Mouse (Mus musculus): ENCODE results near the gene Cfap97d1. TPM values are rescaled to one million over a fixed set of nuclear protein-coding genes. Genes with fewer than 3 reads are reported as not detected.
"Not testable (repeated sequence)": the region's sequence is repeated elsewhere in the genome, so short reads cannot be mapped to it uniquely, and the experiment has no call there.

The Cfap97d1 gene
- polyA plus RNA-seq, 1 experiment from 2014 or later, result not detected

- ATAC-seq (replicated peaks; ENCODE audit: low FRiP score, low read depth) (no peak), DNase-seq (ENCODE audit: low spot score) (no peak)
- TF ChIP-seq CTCF (IDR thresholded peaks at IDR 0.05; ENCODE audit: low read depth), result no peak
- Histone ChIP-seq H3K27me3 (ENCODE audit: insufficient read depth, low read length) (no peaks in the 10 kb centered on the region), H3K9ac (ENCODE audit: low read depth, low read length) (no peak overlapping the region), H3K27ac (no peak overlapping the region), H3K4me3 (replicated peaks; ENCODE audit: low read depth, low read length) (no peak overlapping the region), H3K9me3 (replicated peaks; ENCODE audit: low read length) (no peaks in the 10 kb centered on the region), H3K36me3 (ENCODE audit: insufficient read depth, low read length) (peaks cover 22% of the 10 kb centered on the region), H3K4me2 (ENCODE audit: low read length) (no peak overlapping the region), H3K4me1 (replicated peaks; ENCODE audit: insufficient read depth, low read length) (peaks cover 23% of the 10 kb centered on the region)
- WGBS, result 94% methylated on average over 5 of the region's 5 CpGs
These were observed 4.9 kb upstream of the Cfap97d1 start for GRCm38 (mm10) chr11:101979140-101979539.

- Histone ChIP-seq H3K36me3 (ENCODE audit: insufficient read depth, low read length) (peaks cover 16% of the 10 kb centered on the region; the same call in 1 of the 2 replicates), H3K9me3 (replicated peaks; ENCODE audit: low read length) (no peaks in the 10 kb centered on the region), H3K4me1 (replicated peaks; ENCODE audit: insufficient read depth, low read length) (peaks cover 23% of the 10 kb centered on the region), H3K4me3 (replicated peaks; ENCODE audit: low read depth, low read length) (no peak overlapping the region), H3K9ac (ENCODE audit: low read depth, low read length) (0 out of 2 replicates have a peak overlapping the region, but pooled peaks have one; percentile 19), H3K27me3 (ENCODE audit: insufficient read depth, low read length) (no peaks in the 10 kb centered on the region), H3K27ac (no peak overlapping the region), H3K4me2 (ENCODE audit: low read length) (no peak overlapping the region)
- no peak for DNase-seq (ENCODE audit: low spot score)
- no peak for ATAC-seq (replicated peaks; ENCODE audit: low FRiP score, low read depth)
- 80% methylated on average over 9 of the region's 9 CpGs for WGBS
- no peak for TF ChIP-seq CTCF (IDR thresholded peaks at IDR 0.05; ENCODE audit: low read depth)
These were observed 3.4 kb upstream of the Cfap97d1 start for GRCm38 (mm10) chr11:101980603-101981157.

- 58% methylated on average over 12 of the region's 12 CpGs for WGBS
- no peak for DNase-seq (ENCODE audit: low spot score)
- Histone ChIP-seq H3K9me3 (replicated peaks; ENCODE audit: low read length) (no peaks in the 10 kb centered on the region), H3K4me1 (replicated peaks; ENCODE audit: insufficient read depth, low read length) (peaks cover 25% of the 10 kb centered on the region), H3K36me3 (ENCODE audit: insufficient read depth, low read length) (peaks cover 14% of the 10 kb centered on the region; the same call in 1 of the 2 replicates), H3K4me2 (ENCODE audit: low read length) (peak overlapping the region; percentile 95; the same call in 1 of the 2 replicates), H3K27ac (0 out of 2 replicates have a peak overlapping the region, but pooled peaks have one; percentile 79), H3K9ac (ENCODE audit: low read depth, low read length) (no peak overlapping the region), H3K4me3 (replicated peaks; ENCODE audit: low read depth, low read length) (no peak overlapping the region), H3K27me3 (ENCODE audit: insufficient read depth, low read length) (no peaks in the 10 kb centered on the region)
- ATAC-seq (replicated peaks; ENCODE audit: low FRiP score, low read depth), result no peak
- no peak for TF ChIP-seq CTCF (IDR thresholded peaks at IDR 0.05; ENCODE audit: low read depth)
These were observed 2.2 kb upstream of the Cfap97d1 start for GRCm38 (mm10) chr11:101981850-101982249.

- DNase-seq (ENCODE audit: low spot score) (peak; percentile 26), ATAC-seq (replicated peaks; ENCODE audit: low FRiP score, low read depth) (no peak)
- H3K9ac ChIP-seq (ENCODE audit: low read depth, low read length), result 0 out of 2 replicates have a peak overlapping the region, but pooled peaks have one; percentile 24
- H3K4me1 ChIP-seq (replicated peaks; ENCODE audit: insufficient read depth, low read length), result peaks cover 24% of the 10 kb centered on the region
- H3K27me3 ChIP-seq (ENCODE audit: insufficient read depth, low read length), result no peaks in the 10 kb centered on the region
- peak overlapping the region; percentile 79 for H3K27ac ChIP-seq
- 52% methylated on average over 6 of the region's 6 CpGs for WGBS
- peak overlapping the region; percentile 95 for H3K4me2 ChIP-seq (ENCODE audit: low read length)
- TF ChIP-seq CTCF (IDR thresholded peaks at IDR 0.05; ENCODE audit: low read depth), result no peak
- H3K9me3 ChIP-seq (replicated peaks; ENCODE audit: low read length), result no peaks in the 10 kb centered on the region
- H3K4me3 ChIP-seq (replicated peaks; ENCODE audit: low read depth, low read length), result no peak overlapping the region; the same call in 1 of the 2 replicates
- H3K36me3 ChIP-seq (ENCODE audit: insufficient read depth, low read length), result peaks cover 14% of the 10 kb centered on the region; the same call in 1 of the 2 replicates
These were observed 1.1 kb upstream of the Cfap97d1 start for GRCm38 (mm10) chr11:101982981-101983411.

GRCm38 (mm10) chr11:101983431-101983921, 603 bp upstream of the Cfap97d1 start:
- Histone ChIP-seq H3K27ac (peak overlapping the region; percentile 79), H3K36me3 (ENCODE audit: insufficient read depth, low read length) (peaks cover 14% of the 10 kb centered on the region; the same call in 1 of the 2 replicates), H3K4me2 (ENCODE audit: low read length) (peak overlapping the region; percentile 95), H3K9me3 (replicated peaks; ENCODE audit: low read length) (no peaks in the 10 kb centered on the region), H3K27me3 (ENCODE audit: insufficient read depth, low read length) (no peaks in the 10 kb centered on the region), H3K4me1 (replicated peaks; ENCODE audit: insufficient read depth, low read length) (peaks cover 19% of the 10 kb centered on the region), H3K9ac (ENCODE audit: low read depth, low read length) (0 out of 2 replicates have a peak overlapping the region, but pooled peaks have one; percentile 24), H3K4me3 (replicated peaks; ENCODE audit: low read depth, low read length) (peak overlapping the region; percentile 56)
- TF ChIP-seq CTCF (IDR thresholded peaks at IDR 0.05; ENCODE audit: low read depth), result no peak
- ATAC-seq (replicated peaks; ENCODE audit: low FRiP score, low read depth) (no peak), DNase-seq (ENCODE audit: low spot score) (no peak)
- 59% methylated on average over 10 of the region's 10 CpGs for WGBS

GRCm38 (mm10) chr11:101985450-101985849, 1.4 kb downstream of the Cfap97d1 start:
- not testable (repeated sequence) for H3K9me3 ChIP-seq (replicated peaks; ENCODE audit: low read length); H3K4me3 ChIP-seq (replicated peaks; ENCODE audit: low read depth, low read length); H3K36me3 ChIP-seq (ENCODE audit: insufficient read depth, low read length); ATAC-seq (replicated peaks; ENCODE audit: low FRiP score, low read depth); H3K4me2 ChIP-seq (ENCODE audit: low read length); H3K9ac ChIP-seq (ENCODE audit: low read depth, low read length); H3K27me3 ChIP-seq (ENCODE audit: insufficient read depth, low read length); DNase-seq (ENCODE audit: low spot score)
- H3K27ac ChIP-seq, result peak overlapping the region; percentile 96; the same call in 1 of the 2 replicates
- peaks cover 18% of the 10 kb centered on the region for H3K4me1 ChIP-seq (replicated peaks; ENCODE audit: insufficient read depth, low read length)
- 45% methylated on average over 6 of the region's 6 CpGs for WGBS

Data from kidney, postnatal 0 days (tissue).